Mouse (Mus musculus): ENCODE measurements at regions not wholly inside any gene's neighbourhood (a gene's known extent, or its start where the extent isn't known, plus 50 kb on each side); places are given as distances from the start of the nearest gene placed in this dataset.

GRCm38 (mm10) chr5:136619315-136620231 is 52.3 kb upstream of the Cux1 start:
- TF ChIP-seq EP300 (IDR thresholded peaks at IDR 0.05; ENCODE audit: low read depth) (no peak), CTCF (IDR thresholded peaks at IDR 0.05; ENCODE audit: low read depth) (peak; percentile 45)
- no peaks in the 10 kb centered on the region for H3K36me3 ChIP-seq (replicated peaks; ENCODE audit: control insufficient read depth, insufficient read depth, low read length)
- H3K4me1 ChIP-seq (ENCODE audit: control insufficient read depth, insufficient read depth), result peaks cover 12% of the 10 kb centered on the region
- H3K27ac ChIP-seq (ENCODE audit: low read depth), result no peak overlapping the region; the same call in 1 of the 2 replicates
- 0 out of 2 replicates have a peak, but pooled peaks cover 17% of the 10 kb centered on the region for H3K27me3 ChIP-seq (ENCODE audit: control insufficient read depth, insufficient read depth, low read length)
- ATAC-seq (ENCODE audit: insufficient read depth, low read depth) (peak; percentile 51; the same call in 1 of the 2 replicates), DNase-seq (ENCODE audit: low spot score) (peak; percentile 48)
- 5% methylated on average over 17 of the region's 17 CpGs for WGBS
- H3K9ac ChIP-seq (replicated peaks; ENCODE audit: low read depth, low read length), result no peak overlapping the region; the same call in 1 of the 2 replicates
- H3K4me2 ChIP-seq (ENCODE audit: low read depth, low read length), result peak overlapping the region; percentile 59
- peak overlapping the region; percentile 16 for H3K4me3 ChIP-seq (ENCODE audit: low read depth, low read length)
- no peaks in the 10 kb centered on the region for H3K9me3 ChIP-seq (replicated peaks; ENCODE audit: control insufficient read depth, low read length)

DNA sequence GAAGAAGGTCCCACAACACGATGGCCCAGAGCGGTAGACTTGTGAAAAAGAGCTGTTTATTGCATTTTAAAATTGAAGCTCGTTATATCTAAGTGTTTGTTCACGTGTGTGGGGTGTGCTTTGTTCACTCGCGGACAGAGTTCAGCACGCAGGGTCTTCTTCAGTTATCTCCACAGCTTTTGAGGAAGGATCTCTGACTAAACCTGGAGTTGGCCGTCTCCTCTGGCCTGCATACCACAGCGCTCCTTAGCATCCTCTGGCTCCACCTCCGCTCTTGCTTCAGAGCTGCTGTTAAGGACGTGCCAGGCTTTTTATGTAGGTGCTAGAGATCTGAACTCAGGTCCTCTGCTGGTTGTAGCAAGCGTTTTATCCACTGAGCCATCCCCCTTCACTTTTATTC is 52.9 kb upstream of the Cux1 start:
- WGBS, result 23% methylated on average over 12 of the region's 12 CpGs
- no peak for DNase-seq (ENCODE audit: low spot score)
- peak overlapping the region; percentile 16 for H3K4me3 ChIP-seq (ENCODE audit: low read depth, low read length)

GRCm38 (mm10) chr5:136621336-136622125 is 54.2 kb upstream of the Cux1 start:
- WGBS, result 68% methylated on average over 4 of the region's 4 CpGs
- 0 out of 2 replicates have a peak, but pooled peaks cover 17% of the 10 kb centered on the region for H3K27me3 ChIP-seq (ENCODE audit: control insufficient read depth, insufficient read depth, low read length)
- no peak overlapping the region for H3K4me3 ChIP-seq (ENCODE audit: low read depth, low read length)
- no peak overlapping the region for H3K4me2 ChIP-seq (ENCODE audit: low read depth, low read length)
- H3K27ac ChIP-seq (ENCODE audit: low read depth), result no peak overlapping the region; the same call in 1 of the 2 replicates
- DNase-seq (ENCODE audit: low spot score) (no peak), ATAC-seq (ENCODE audit: insufficient read depth, low read depth) (no peak)
- TF ChIP-seq EP300 (IDR thresholded peaks at IDR 0.05; ENCODE audit: low read depth) (no peak), CTCF (IDR thresholded peaks at IDR 0.05; ENCODE audit: low read depth) (no peak)
- H3K4me1 ChIP-seq (ENCODE audit: control insufficient read depth, insufficient read depth), result peaks cover 12% of the 10 kb centered on the region
- H3K36me3 ChIP-seq (replicated peaks; ENCODE audit: control insufficient read depth, insufficient read depth, low read length), result no peaks in the 10 kb centered on the region
- H3K9me3 ChIP-seq (replicated peaks; ENCODE audit: control insufficient read depth, low read length), result no peaks in the 10 kb centered on the region
- no peak overlapping the region for H3K9ac ChIP-seq (replicated peaks; ENCODE audit: low read depth, low read length)

More for the DNA sequence above, 52.9 kb upstream of the Cux1 start:
- no peak for TF ChIP-seq EP300 (IDR thresholded peaks at IDR 0.05; ENCODE audit: low read depth)
- no peak for TF ChIP-seq CTCF (IDR thresholded peaks at IDR 0.05; ENCODE audit: low read depth)
- H3K4me2 ChIP-seq (ENCODE audit: low read depth, low read length), result peak overlapping the region; percentile 59
- no peaks in the 10 kb centered on the region for H3K36me3 ChIP-seq (replicated peaks; ENCODE audit: control insufficient read depth, insufficient read depth, low read length)
- H3K9ac ChIP-seq (replicated peaks; ENCODE audit: low read depth, low read length), result no peak overlapping the region; the same call in 1 of the 2 replicates
- H3K4me1 ChIP-seq (ENCODE audit: control insufficient read depth, insufficient read depth), result peaks cover 12% of the 10 kb centered on the region
- H3K27me3 ChIP-seq (ENCODE audit: control insufficient read depth, insufficient read depth, low read length), result 0 out of 2 replicates have a peak, but pooled peaks cover 17% of the 10 kb centered on the region
- no peak for ATAC-seq (ENCODE audit: insufficient read depth, low read depth)
- H3K9me3 ChIP-seq (replicated peaks; ENCODE audit: control insufficient read depth, low read length), result no peaks in the 10 kb centered on the region
- no peak overlapping the region; the same call in 1 of the 2 replicates for H3K27ac ChIP-seq (ENCODE audit: low read depth)

DNA sequence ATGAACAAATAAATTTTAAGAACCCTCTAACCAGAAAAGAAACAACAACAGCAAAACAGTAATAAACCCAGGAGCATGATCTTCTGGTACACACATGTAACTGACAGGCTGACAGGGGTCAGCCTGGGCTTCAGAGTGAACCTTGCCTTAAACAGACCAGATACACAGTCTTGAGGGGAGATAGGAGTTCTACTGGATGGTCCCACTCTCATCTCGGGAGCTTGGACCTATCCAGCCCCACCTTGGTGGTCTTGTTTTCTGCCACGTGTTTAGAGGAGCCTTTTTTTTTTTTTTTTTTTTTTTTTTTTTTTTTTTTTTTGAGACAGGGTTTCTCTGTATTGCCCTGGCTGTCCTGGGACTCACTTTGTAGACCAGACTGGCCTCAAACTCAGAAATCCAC is 54.9 kb upstream of the Cux1 start:
- Histone ChIP-seq H3K9me3 (replicated peaks; ENCODE audit: control insufficient read depth, low read length) (no peaks in the 10 kb centered on the region), H3K4me1 (ENCODE audit: control insufficient read depth, insufficient read depth) (peaks cover 12% of the 10 kb centered on the region), H3K9ac (replicated peaks; ENCODE audit: low read depth, low read length) (no peak overlapping the region), H3K36me3 (replicated peaks; ENCODE audit: control insufficient read depth, insufficient read depth, low read length) (no peaks in the 10 kb centered on the region), H3K4me2 (ENCODE audit: low read depth, low read length) (no peak overlapping the region), H3K27me3 (ENCODE audit: control insufficient read depth, insufficient read depth, low read length) (0 out of 2 replicates have a peak, but pooled peaks cover 17% of the 10 kb centered on the region), H3K4me3 (ENCODE audit: low read depth, low read length) (no peak overlapping the region), H3K27ac (ENCODE audit: low read depth) (no peak overlapping the region)
- 31% methylated on average over 2 of the region's 2 CpGs for WGBS
- ATAC-seq (ENCODE audit: insufficient read depth, low read depth), result no peak
- TF ChIP-seq CTCF (IDR thresholded peaks at IDR 0.05; ENCODE audit: low read depth), result no peak
- DNase-seq (ENCODE audit: low spot score), result no peak

DNA sequence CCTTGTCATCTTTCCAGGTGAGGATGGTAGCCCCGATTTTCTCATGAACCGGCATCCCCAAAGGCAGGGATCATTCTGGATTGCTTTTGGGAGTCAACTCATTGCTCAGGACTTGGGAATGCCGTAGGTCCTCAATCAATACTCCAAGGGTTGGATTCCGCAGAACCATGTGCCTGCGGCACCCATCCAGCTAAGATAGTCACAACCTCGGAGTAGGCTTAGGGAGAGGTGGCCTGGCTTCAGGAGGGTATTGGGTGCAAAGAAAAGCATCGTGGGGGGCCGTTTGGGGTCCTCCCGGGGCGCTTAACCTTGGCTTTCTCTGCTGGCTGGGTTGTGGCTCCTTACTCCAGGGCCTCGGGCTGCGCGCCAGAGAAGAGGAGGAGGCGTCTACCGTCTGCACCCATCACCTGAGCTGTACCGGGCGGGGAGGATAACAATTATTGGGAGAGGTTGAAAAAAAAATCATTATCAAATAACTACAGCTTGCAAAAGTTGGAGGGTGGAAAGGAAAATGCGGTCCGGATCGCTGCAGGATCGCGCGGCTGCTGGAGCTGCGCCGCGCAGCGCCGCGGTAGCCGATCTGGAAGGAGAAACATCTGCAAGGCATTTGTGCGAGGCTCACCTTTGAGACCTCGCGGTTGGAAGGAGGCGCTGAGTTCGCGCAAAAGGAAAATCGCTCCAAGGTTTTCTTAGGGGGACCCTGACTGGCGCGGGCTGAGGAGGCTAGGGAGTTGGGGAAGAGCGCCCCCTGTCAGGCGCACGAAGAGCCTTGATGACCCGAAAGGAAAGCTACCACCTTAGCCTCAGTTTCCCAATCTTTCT is 55.6 kb upstream of the Cux1 start:
- H3K4me3 ChIP-seq (ENCODE audit: low read depth, low read length), result peak overlapping the region; percentile 40
- peak overlapping the region; percentile 64 for H3K4me2 ChIP-seq (ENCODE audit: low read depth, low read length)
- no peaks in the 10 kb centered on the region for H3K36me3 ChIP-seq (replicated peaks; ENCODE audit: control insufficient read depth, insufficient read depth, low read length)
- H3K9ac ChIP-seq (replicated peaks; ENCODE audit: low read depth, low read length), result no peak overlapping the region
- peaks cover 12% of the 10 kb centered on the region for H3K4me1 ChIP-seq (ENCODE audit: control insufficient read depth, insufficient read depth)
- 3% methylated on average over 43 of the region's 43 CpGs for WGBS
- DNase-seq (ENCODE audit: low spot score) (peak; percentile 37), ATAC-seq (ENCODE audit: insufficient read depth, low read depth) (peak; percentile 19; the same call in 1 of the 2 replicates)
- H3K27ac ChIP-seq (ENCODE audit: low read depth), result no peak overlapping the region
- TF ChIP-seq CTCF (IDR thresholded peaks at IDR 0.05; ENCODE audit: low read depth), result peak; percentile 59
- TF ChIP-seq EP300 (IDR thresholded peaks at IDR 0.05; ENCODE audit: low read depth), result no peak
- H3K27me3 ChIP-seq (ENCODE audit: control insufficient read depth, insufficient read depth, low read length), result 0 out of 2 replicates have a peak, but pooled peaks cover 17% of the 10 kb centered on the region
- H3K9me3 ChIP-seq (replicated peaks; ENCODE audit: control insufficient read depth, low read length), result no peaks in the 10 kb centered on the region
